Mouse (Mus musculus): Measurements from ENCODE around the gene Tspan33. TPM values are rescaled to one million over a fixed set of nuclear protein-coding genes. Genes with fewer than 3 reads are reported as not detected.
"Not testable (repeated sequence)": the region's sequence is repeated elsewhere in the genome, so short reads cannot be mapped to it uniquely, and the experiment has no call there.

The Tspan33 gene
- polyA plus RNA-seq, 1 experiment from 2014 or later = 3.8 TPM

DNA sequence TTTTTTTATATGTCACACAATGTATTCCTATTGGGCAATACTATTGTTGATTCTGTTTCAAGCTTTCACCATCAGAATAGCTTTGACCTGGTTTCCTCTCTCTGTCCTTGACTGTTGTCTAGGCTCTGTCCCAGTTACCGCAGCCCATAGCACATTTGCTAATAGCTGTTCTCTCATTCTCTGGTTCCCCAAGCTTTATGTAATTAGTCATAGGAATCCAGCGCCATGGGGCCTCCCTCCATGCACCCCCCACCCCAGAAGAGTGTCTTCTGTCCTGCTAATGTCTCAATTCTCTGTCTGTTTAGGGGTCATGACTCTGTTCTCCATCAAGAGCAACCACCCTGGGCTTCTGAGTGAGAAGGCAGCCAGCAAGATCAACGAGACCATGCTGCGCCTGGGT, 62.5 kb downstream of the Tspan33 start:
- peaks cover 29% of the 10 kb centered on the region; the same call in 1 of the 2 replicates for H3K36me3 ChIP-seq
- no peak for ATAC-seq (replicated peaks; ENCODE audit: insufficient number of reproducible peaks, insufficient read depth, low FRiP score, low read depth)
- no peaks in the 10 kb centered on the region for H3K9me3 ChIP-seq (replicated peaks)
- H3K4me2 ChIP-seq = no peak overlapping the region
- H3K4me1 ChIP-seq (replicated peaks) = 0 out of 2 replicates have a peak, but pooled peaks cover 2% of the 10 kb centered on the region
- H3K9ac ChIP-seq = no peak overlapping the region
- whole genome bisulfite sequencing = 84% methylated on average over 4 of the region's 4 CpGs
- H3K27me3 ChIP-seq = no peaks in the 10 kb centered on the region
- no peak overlapping the region for H3K4me3 ChIP-seq
- no peak overlapping the region for H3K27ac ChIP-seq

GRCm38 (mm10) chr6:29758417-29758816, 64.4 kb downstream of the Tspan33 start:
- Histone ChIP-seq H3K36me3 (peaks cover 29% of the 10 kb centered on the region; the same call in 1 of the 2 replicates), H3K4me1 (replicated peaks) (0 out of 2 replicates have a peak, but pooled peaks cover 2% of the 10 kb centered on the region), H3K4me3 (no peak overlapping the region), H3K27ac (no peak overlapping the region), H3K27me3 (no peaks in the 10 kb centered on the region), H3K9me3 (replicated peaks) (no peaks in the 10 kb centered on the region), H3K4me2 (no peak overlapping the region), H3K9ac (no peak overlapping the region)
- ATAC-seq (replicated peaks; ENCODE audit: insufficient number of reproducible peaks, insufficient read depth, low FRiP score, low read depth) = no peak; the same call in 1 of the 2 replicates
- 33% methylated on average over 4 of the region's 4 CpGs for WGBS

DNA sequence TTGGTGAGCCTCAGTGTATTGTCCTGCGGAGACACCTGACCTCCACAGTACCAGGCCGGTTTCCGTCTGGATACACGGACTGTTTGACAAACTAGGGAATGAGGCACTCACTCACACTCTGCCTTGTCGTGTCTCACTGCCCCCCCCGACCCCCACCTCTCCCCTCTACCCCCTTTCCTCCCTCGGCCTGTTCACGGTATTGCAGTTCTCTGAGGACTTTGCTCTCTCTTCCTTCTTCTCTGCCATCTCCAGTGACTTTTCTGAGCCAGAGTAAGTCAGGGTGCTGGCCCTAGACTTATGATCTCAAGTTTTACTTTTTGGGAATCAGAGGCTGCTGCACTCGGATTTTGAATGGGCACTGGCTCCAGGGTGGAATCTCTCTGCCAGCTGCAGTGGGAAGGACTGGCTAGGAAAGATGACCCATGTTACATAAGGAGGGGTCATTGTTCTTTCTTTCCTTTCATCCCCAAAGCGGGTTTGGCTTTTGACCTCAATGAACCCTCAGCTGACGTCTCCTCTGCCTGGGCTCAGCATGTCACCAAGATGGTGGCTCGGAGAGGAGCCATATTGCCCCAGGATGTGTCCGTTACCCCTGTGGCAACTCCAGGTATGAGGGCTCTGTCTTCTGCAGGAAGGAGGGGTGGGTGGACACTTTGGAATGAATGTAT, 65.1 kb downstream of the Tspan33 start:
- no peak; the same call in 1 of the 2 replicates for ATAC-seq (replicated peaks; ENCODE audit: insufficient number of reproducible peaks, insufficient read depth, low FRiP score, low read depth)
- Histone ChIP-seq H3K9ac (no peak overlapping the region), H3K4me1 (replicated peaks) (no peaks in the 10 kb centered on the region), H3K4me3 (no peak overlapping the region), H3K36me3 (peaks cover 29% of the 10 kb centered on the region; the same call in 1 of the 2 replicates), H3K27me3 (no peaks in the 10 kb centered on the region), H3K4me2 (no peak overlapping the region), H3K27ac (no peak overlapping the region), H3K9me3 (replicated peaks) (no peaks in the 10 kb centered on the region)
- 84% methylated on average over 13 of the region's 13 CpGs for WGBS

GRCm38 (mm10) chr6:29760397-29760796, 66.4 kb downstream of the Tspan33 start:
- H3K4me1 ChIP-seq (replicated peaks); H3K9me3 ChIP-seq (replicated peaks); ATAC-seq (replicated peaks; ENCODE audit: insufficient number of reproducible peaks, insufficient read depth, low FRiP score, low read depth); H3K27me3 ChIP-seq; H3K4me2 ChIP-seq; H3K27ac ChIP-seq; H3K4me3 ChIP-seq; H3K9ac ChIP-seq: not testable (repeated sequence)
- peaks cover 23% of the 10 kb centered on the region; the same call in 1 of the 2 replicates for H3K36me3 ChIP-seq
- WGBS = 94% methylated on average over 2 of the region's 2 CpGs

DNA sequence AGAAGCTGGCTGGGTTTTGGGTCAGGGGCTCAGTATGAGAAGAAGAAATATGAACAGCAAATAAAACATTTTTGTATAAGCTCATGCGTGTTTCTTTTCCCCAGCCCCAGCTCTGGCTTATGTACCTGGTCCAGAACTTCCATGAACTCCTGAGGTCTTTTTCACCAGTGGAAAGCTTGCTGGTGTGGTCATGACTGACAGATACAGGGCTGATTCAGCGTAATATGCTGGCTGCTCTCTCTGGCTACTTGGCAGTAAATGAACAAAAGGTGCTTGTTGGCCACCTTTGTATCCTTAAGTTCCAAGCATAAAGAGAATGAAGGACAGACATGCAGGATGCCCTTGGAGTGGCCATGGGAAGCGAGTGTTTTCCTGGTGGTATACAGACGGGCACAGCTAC, 67.3 kb downstream of the Tspan33 start:
- Histone ChIP-seq H3K4me1 (replicated peaks) (no peaks in the 10 kb centered on the region), H3K36me3 (peaks cover 19% of the 10 kb centered on the region; the same call in 1 of the 2 replicates), H3K4me3 (no peak overlapping the region), H3K27me3 (no peaks in the 10 kb centered on the region), H3K4me2 (no peak overlapping the region), H3K9ac (no peak overlapping the region), H3K9me3 (replicated peaks) (no peaks in the 10 kb centered on the region), H3K27ac (no peak overlapping the region)
- WGBS = 90% methylated on average over 4 of the region's 4 CpGs
- ATAC-seq (replicated peaks; ENCODE audit: insufficient number of reproducible peaks, insufficient read depth, low FRiP score, low read depth) = no peak

DNA sequence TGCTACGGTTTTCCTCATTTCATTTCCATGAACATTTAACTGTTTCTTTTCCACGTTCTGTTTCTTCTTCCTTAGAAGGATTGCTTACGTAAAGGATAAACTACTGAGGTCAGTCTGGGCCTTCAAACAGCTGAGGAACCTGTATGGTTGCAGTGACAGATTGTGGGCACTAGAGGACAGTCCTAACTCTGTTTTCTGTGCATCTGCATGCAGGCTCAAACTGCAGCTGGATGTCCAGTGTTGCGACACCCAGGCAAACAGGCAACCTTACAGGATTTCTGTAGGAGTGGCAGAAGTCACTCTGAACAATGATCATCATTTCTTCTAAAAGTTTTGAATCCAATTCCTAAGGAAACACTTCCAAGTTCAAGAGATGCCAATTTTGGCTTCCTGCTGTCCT, 68.5 kb downstream of the Tspan33 start:
- Histone ChIP-seq H3K27ac (no peak overlapping the region), H3K27me3 (no peaks in the 10 kb centered on the region), H3K9me3 (replicated peaks) (no peaks in the 10 kb centered on the region), H3K4me3 (no peak overlapping the region), H3K4me1 (replicated peaks) (peaks cover 3% of the 10 kb centered on the region; the same call in 1 of the 2 replicates), H3K4me2 (no peak overlapping the region), H3K9ac (no peak overlapping the region), H3K36me3 (peaks cover 19% of the 10 kb centered on the region; the same call in 1 of the 2 replicates)
- WGBS = 67% methylated on average over 4 of the region's 4 CpGs
- no peak for ATAC-seq (replicated peaks; ENCODE audit: insufficient number of reproducible peaks, insufficient read depth, low FRiP score, low read depth)

DNA sequence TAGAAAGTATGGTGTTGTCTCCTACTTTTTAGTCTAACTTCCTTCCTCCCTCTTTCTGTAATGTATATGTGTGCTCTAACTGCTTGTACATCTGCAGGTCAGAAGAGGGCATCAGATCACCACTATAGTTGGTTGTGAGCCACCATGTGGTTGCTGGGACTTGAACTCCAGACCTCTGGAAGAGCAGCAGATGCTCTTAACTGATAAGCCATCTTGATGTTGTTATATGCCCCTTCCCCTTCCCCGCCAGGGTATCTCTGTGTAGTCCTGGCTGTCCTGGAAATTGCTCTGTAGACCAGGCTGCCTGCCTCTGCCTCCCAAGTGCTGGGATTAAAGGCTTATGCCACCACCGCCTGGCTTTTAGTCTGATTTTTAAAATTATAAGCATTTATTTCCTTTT, 72.9 kb downstream of the Tspan33 start:
- ATAC-seq (replicated peaks; ENCODE audit: insufficient number of reproducible peaks, insufficient read depth, low FRiP score, low read depth) = no peak
- Histone ChIP-seq H3K9me3 (replicated peaks) (no peaks in the 10 kb centered on the region), H3K9ac (no peak overlapping the region), H3K4me1 (replicated peaks) (peaks cover 10% of the 10 kb centered on the region), H3K4me2 (no peak overlapping the region), H3K27me3 (no peaks in the 10 kb centered on the region), H3K27ac (no peak overlapping the region), H3K36me3 (no peaks in the 10 kb centered on the region), H3K4me3 (no peak overlapping the region)
- WGBS = 88% methylated on average over 2 of the region's 2 CpGs

Other genes starting within 250 kb of the Tspan33 start
- gene Atp6v1f, start 226.5 kb upstream of the Tspan33 start, polyA plus RNA-seq (2015; fragmentation: Nextera tagmentation; extraction: Ambion mirVana) = 187 and 202 TPM in 2 replicates
- gene Atp6v1fnb, start 222.8 kb upstream of the Tspan33 start, polyA plus RNA-seq (2015; fragmentation: Nextera tagmentation; extraction: Ambion mirVana) = not detected in 2 replicates
- 7.3 and 12.5 TPM in 2 replicates for gene Kcp, start 186.3 kb upstream of the Tspan33 start, polyA plus RNA-seq (2015; fragmentation: Nextera tagmentation; extraction: Ambion mirVana)
- gene Irf5, start 167.6 kb upstream of the Tspan33 start, polyA plus RNA-seq (2015; fragmentation: Nextera tagmentation; extraction: Ambion mirVana) = 4.5 and 8.6 TPM in 2 replicates
- gene Tnpo3, start 84.3 kb upstream of the Tspan33 start, polyA plus RNA-seq (2015; fragmentation: Nextera tagmentation; extraction: Ambion mirVana) = 55.1 and 63.6 TPM in 2 replicates
- gene Smo, start 41.3 kb downstream of the Tspan33 start, polyA plus RNA-seq (2015; fragmentation: Nextera tagmentation; extraction: Ambion mirVana) = 14.2 and 24.4 TPM in 2 replicates
- gene Ahcyl2, start 73.8 kb downstream of the Tspan33 start, polyA plus RNA-seq (2015; fragmentation: Nextera tagmentation; extraction: Ambion mirVana) = 5.8 and 9.1 TPM in 2 replicates
- gene Strip2, start 222.8 kb downstream of the Tspan33 start, polyA plus RNA-seq (2015; fragmentation: Nextera tagmentation; extraction: Ambion mirVana) = 53.2 and 63.1 TPM in 2 replicates

All from heart, embryonic 15.5 days (tissue).